Mouse (Mus musculus): ENCODE data around the gene Por. TPM values are rescaled to one million over a fixed set of nuclear protein-coding genes. Genes with fewer than 3 reads are reported as not detected.

Por gene
- polyA plus RNA-seq, 1 experiment, result 86.2 TPM

- no peak overlapping the region for H3K27ac ChIP-seq (ENCODE audit: insufficient read depth, low read length)
- TF ChIP-seq POLR2A (IDR thresholded peaks at IDR 0.05; ENCODE audit: borderline replicate concordance, insufficient read depth, low read length) (no peak), CTCF (IDR thresholded peaks at IDR 0.05; ENCODE audit: borderline replicate concordance, insufficient read depth, low read depth, low read length) (no peak)
- no peaks in the 10 kb centered on the region for H3K27me3 ChIP-seq (ENCODE audit: control insufficient read depth, insufficient read depth, low read length)
- peak overlapping the region; percentile 30 for H3K4me3 ChIP-seq (replicated peaks; ENCODE audit: insufficient read depth, low read depth, low read length)
- peaks cover 5% of the 10 kb centered on the region for H3K4me1 ChIP-seq (ENCODE audit: control insufficient read depth, insufficient read depth, low read length)
- DNase-seq, result peak; percentile 41 to 62
- 5% methylated on average over 11 of the region's 11 CpGs for WGBS
Observed at GRCm38 (mm10) chr5:135674821-135675220, 5.0 kb downstream of the Por start.

GRCm38 (mm10) chr5:135676696-135677095 is 6.9 kb downstream of the Por start:
- WGBS, result 88% methylated on average over 3 of the region's 3 CpGs
- DNase-seq, result no peak
- H3K4me3 ChIP-seq (replicated peaks; ENCODE audit: insufficient read depth, low read depth, low read length), result no peak overlapping the region
- no peaks in the 10 kb centered on the region for H3K27me3 ChIP-seq (ENCODE audit: control insufficient read depth, insufficient read depth, low read length)
- TF ChIP-seq POLR2A (IDR thresholded peaks at IDR 0.05; ENCODE audit: borderline replicate concordance, insufficient read depth, low read length), result no peak
- H3K4me1 ChIP-seq (ENCODE audit: control insufficient read depth, insufficient read depth, low read length), result peaks cover 5% of the 10 kb centered on the region
- no peak overlapping the region for H3K27ac ChIP-seq (ENCODE audit: insufficient read depth, low read length)

- no peak for TF ChIP-seq POLR2A (IDR thresholded peaks at IDR 0.05; ENCODE audit: borderline replicate concordance, insufficient read depth, low read length)
- no peak for TF ChIP-seq CTCF (IDR thresholded peaks at IDR 0.05; ENCODE audit: borderline replicate concordance, insufficient read depth, low read depth, low read length)
- H3K4me3 ChIP-seq (replicated peaks; ENCODE audit: insufficient read depth, low read depth, low read length), result no peak overlapping the region
- H3K4me1 ChIP-seq (ENCODE audit: control insufficient read depth, insufficient read depth, low read length), result peaks cover 5% of the 10 kb centered on the region
- 81% methylated on average over 2 of the region's 2 CpGs for WGBS
- H3K27ac ChIP-seq (ENCODE audit: insufficient read depth, low read length), result no peak overlapping the region
- H3K27me3 ChIP-seq (ENCODE audit: control insufficient read depth, insufficient read depth, low read length), result no peaks in the 10 kb centered on the region
- DNase-seq, result no peak
Observed at GRCm38 (mm10) chr5:135677251-135677650, 7.4 kb downstream of the Por start.

GRCm38 (mm10) chr5:135678481-135678880 is 8.6 kb downstream of the Por start:
- no peak for DNase-seq
- Histone ChIP-seq H3K27me3 (ENCODE audit: control insufficient read depth, insufficient read depth, low read length) (no peaks in the 10 kb centered on the region), H3K4me1 (ENCODE audit: control insufficient read depth, insufficient read depth, low read length) (peaks cover 5% of the 10 kb centered on the region), H3K27ac (ENCODE audit: insufficient read depth, low read length) (no peak overlapping the region), H3K4me3 (replicated peaks; ENCODE audit: insufficient read depth, low read depth, low read length) (no peak overlapping the region)
- TF ChIP-seq POLR2A (IDR thresholded peaks at IDR 0.05; ENCODE audit: borderline replicate concordance, insufficient read depth, low read length) (no peak), CTCF (IDR thresholded peaks at IDR 0.05; ENCODE audit: borderline replicate concordance, insufficient read depth, low read depth, low read length) (no peak)
- WGBS, result 96% methylated on average over 6 of the region's 6 CpGs

GRCm38 (mm10) chr5:135680967-135681545 is 11.2 kb downstream of the Por start:
- WGBS, result 82% methylated on average over 6 of the region's 6 CpGs
- DNase-seq, result no peak
- Histone ChIP-seq H3K4me1 (ENCODE audit: control insufficient read depth, insufficient read depth, low read length) (no peaks in the 10 kb centered on the region), H3K4me3 (replicated peaks; ENCODE audit: insufficient read depth, low read depth, low read length) (no peak overlapping the region), H3K27ac (ENCODE audit: insufficient read depth, low read length) (no peak overlapping the region), H3K27me3 (ENCODE audit: control insufficient read depth, insufficient read depth, low read length) (no peaks in the 10 kb centered on the region)
- no peak for TF ChIP-seq POLR2A (IDR thresholded peaks at IDR 0.05; ENCODE audit: borderline replicate concordance, insufficient read depth, low read length)
- no peak for TF ChIP-seq CTCF (IDR thresholded peaks at IDR 0.05; ENCODE audit: borderline replicate concordance, insufficient read depth, low read depth, low read length)

GRCm38 (mm10) chr5:135682009-135682408 is 12.2 kb downstream of the Por start:
- H3K27me3 ChIP-seq (ENCODE audit: control insufficient read depth, insufficient read depth, low read length), result no peaks in the 10 kb centered on the region
- 95% methylated on average over 5 of the region's 5 CpGs for WGBS
- H3K27ac ChIP-seq (ENCODE audit: insufficient read depth, low read length), result no peak overlapping the region
- no peak overlapping the region for H3K4me3 ChIP-seq (replicated peaks; ENCODE audit: insufficient read depth, low read depth, low read length)
- DNase-seq, result no peak
- no peak for TF ChIP-seq POLR2A (IDR thresholded peaks at IDR 0.05; ENCODE audit: borderline replicate concordance, insufficient read depth, low read length)
- no peak for TF ChIP-seq CTCF (IDR thresholded peaks at IDR 0.05; ENCODE audit: borderline replicate concordance, insufficient read depth, low read depth, low read length)
- no peaks in the 10 kb centered on the region for H3K4me1 ChIP-seq (ENCODE audit: control insufficient read depth, insufficient read depth, low read length)

GRCm38 (mm10) chr5:135682942-135683570 is 13.2 kb downstream of the Por start:
- TF ChIP-seq POLR2A (IDR thresholded peaks at IDR 0.05; ENCODE audit: borderline replicate concordance, insufficient read depth, low read length), result no peak
- no peak for TF ChIP-seq CTCF (IDR thresholded peaks at IDR 0.05; ENCODE audit: borderline replicate concordance, insufficient read depth, low read depth, low read length)
- H3K4me3 ChIP-seq (replicated peaks; ENCODE audit: insufficient read depth, low read depth, low read length), result no peak overlapping the region
- H3K27ac ChIP-seq (ENCODE audit: insufficient read depth, low read length), result no peak overlapping the region
- WGBS, result 88% methylated on average over 12 of the region's 12 CpGs
- DNase-seq, result no peak
- H3K27me3 ChIP-seq (ENCODE audit: control insufficient read depth, insufficient read depth, low read length), result no peaks in the 10 kb centered on the region
- no peaks in the 10 kb centered on the region for H3K4me1 ChIP-seq (ENCODE audit: control insufficient read depth, insufficient read depth, low read length)

GRCm38 (mm10) chr5:135690401-135690800 is 20.6 kb downstream of the Por start:
- Histone ChIP-seq H3K27me3 (ENCODE audit: control insufficient read depth, insufficient read depth, low read length) (no peaks in the 10 kb centered on the region), H3K4me1 (ENCODE audit: control insufficient read depth, insufficient read depth, low read length) (no peaks in the 10 kb centered on the region; the same call in 1 of the 2 replicates), H3K27ac (ENCODE audit: insufficient read depth, low read length) (no peak overlapping the region), H3K4me3 (replicated peaks; ENCODE audit: insufficient read depth, low read depth, low read length) (peak overlapping the region; percentile 68)
- DNase-seq, result no peak
- 83% methylated on average over 5 of the region's 5 CpGs for WGBS
- TF ChIP-seq CTCF (IDR thresholded peaks at IDR 0.05; ENCODE audit: borderline replicate concordance, insufficient read depth, low read depth, low read length), result no peak
- TF ChIP-seq POLR2A (IDR thresholded peaks at IDR 0.05; ENCODE audit: borderline replicate concordance, insufficient read depth, low read length), result no peak

All from cerebellum, adult 2 months (tissue).